Comparison of ENCODE assay signal across 11 mouse cellular contexts in the genomic region with DNA sequence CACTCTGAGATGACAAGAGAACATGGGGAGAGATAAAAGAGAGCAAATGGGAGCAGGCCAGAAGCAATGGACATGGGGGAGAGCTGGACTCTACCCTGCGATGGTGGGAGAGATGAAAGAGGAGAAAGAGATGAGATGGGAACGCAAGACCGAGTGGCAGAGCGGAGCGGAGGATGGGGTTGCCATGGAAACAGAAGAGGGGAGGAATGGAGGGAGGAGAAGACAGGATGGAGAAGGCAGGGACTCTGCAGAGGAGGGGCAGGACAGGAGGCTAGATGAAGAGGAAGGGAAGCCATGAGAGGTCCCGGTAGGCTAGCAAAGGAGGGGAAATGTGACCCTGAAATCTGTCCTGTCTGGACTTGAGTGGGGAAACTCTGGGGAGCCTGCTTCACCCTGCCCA. TPM values are rescaled to one million over a fixed set of nuclear protein-coding genes. Genes with fewer than 3 reads are reported as not detected.
DNase-seq lines count a peak whose midpoint lies in the region; ATAC-seq and TF ChIP-seq lines count a peak whose summit lies in the region.
"Had no signal": no experiment of that assay in that cellular context is flagged by ENCODE, and none has a peak within 500 bp of the region (broad histone marks: within the 10 kb centered on the region; RNA-seq: fewer than 3 reads in every experiment).

No protein-coding gene starts in this region.

- peak; percentile 59 to 80 for DNase-seq in layer of hippocampus, adult 2 months (ENCODE audit: low spot score in 2 of 2)
- no peak for DNase-seq in layer of hippocampus, adult 9-10 months (ENCODE audit: low spot score)
- peak; percentile 53 to 61 for DNase-seq in left cerebral cortex, adult 2 months (ENCODE audit: extremely low spot score in 1 of 2, low spot score in 2 of 2)
- DNase-seq in right cerebral cortex, postnatal 10 days (ENCODE audit: low spot score in 2 of 2), result peak; percentile 81 to 86
- no peak for DNase-seq in thymus, postnatal 10 days (ENCODE audit: low spot score in 2 of 2)
- DNase-seq in kidney, adult 8-10 months, result no peak
- DNase-seq in natural killer cell, adult 2 months (ENCODE audit: low spot score in 2 of 2), result no peak
- DNase-seq: adrenal gland, postnatal 25 days; heart, adult 11 months had no signal

- no peak overlapping the region; the same call in 1 of the 2 replicates for H3K4me2 ChIP-seq in forebrain, embryonic 15.5 days (replicated peaks)

- H3K4me3 ChIP-seq in layer of hippocampus, adult 2 months, result no peak overlapping the region; the same call in 1 of the 2 replicates
- H3K4me3 ChIP-seq in forebrain, embryonic 15.5 days, result no peak overlapping the region
- H3K4me3 ChIP-seq in left cerebral cortex, adult 2 months, result no peak overlapping the region

- no peak overlapping the region for H3K9ac ChIP-seq in forebrain, embryonic 15.5 days (replicated peaks)
- H3K9ac ChIP-seq: liver, embryonic 14.5 days had no signal

- ATAC-seq in forebrain, embryonic 15.5 days (replicated peaks), result peak; percentile 42

- H3K36me3 ChIP-seq in forebrain, embryonic 15.5 days, result no peaks in the 10 kb centered on the region

- intact Hi-C loops in left cerebral cortex, adult 2 months (cut with DNase I), result no loop called here

- H3K4me1 ChIP-seq in forebrain, embryonic 15.5 days, result peaks cover 74% of the 10 kb centered on the region

- H3K9me3 ChIP-seq in forebrain, embryonic 15.5 days, result no peaks in the 10 kb centered on the region

- H3K27me3 ChIP-seq in forebrain, embryonic 15.5 days, result no peaks in the 10 kb centered on the region

- H3K27ac ChIP-seq in layer of hippocampus, adult 2 months, result peak overlapping the region; percentile 68
- H3K27ac ChIP-seq in forebrain, embryonic 15.5 days (replicated peaks), result no peak overlapping the region; the same call in 1 of the 2 replicates
- peak overlapping the region; percentile 77 for H3K27ac ChIP-seq in left cerebral cortex, adult 2 months
- H3K27ac ChIP-seq: liver, embryonic 14.5 days had no signal

- whole genome bisulfite sequencing in forebrain, embryonic 15.5 days, result 27% methylated on average over 6 of the region's 6 CpGs

- no peak for TF ChIP-seq CTCF in layer of hippocampus, adult 2 months (conservative IDR thresholded peaks at IDR 0.05)
- no peak for TF ChIP-seq CTCF in left cerebral cortex, adult 2 months (IDR thresholded peaks at IDR 0.05)

RNA-seq across cellular contexts. Expression of a gene that starts 42.9 kb away (rescaled TPM):
- total RNA-seq in layer of hippocampus, adult 2 months (2021), result 10 to 100 TPM; 63.8 to 69.8 TPM
- 299 and 300 TPM in 2 replicates for polyA plus RNA-seq in forebrain, embryonic 15.5 days (2015; fragmentation: Nextera tagmentation; extraction: Ambion mirVana)
- 10 to 100 TPM; 53.9 to 67.1 TPM for total RNA-seq in left cerebral cortex, adult 2 months (2021)

RNA-seq across cellular contexts. Expression of a gene that starts 47.7 kb away (rescaled TPM):
- 10 to 100 TPM; 21.4 to 27.3 TPM for total RNA-seq in layer of hippocampus, adult 2 months (2021)
- 21.1 and 22.1 TPM in 2 replicates for polyA plus RNA-seq in forebrain, embryonic 15.5 days (2015; fragmentation: Nextera tagmentation; extraction: Ambion mirVana)
- total RNA-seq in left cerebral cortex, adult 2 months (2021), result 10 to 100 TPM; 18.9 to 21.7 TPM

Comparison
In these comparisons a context has a peak if more than half of its experiments do, and no peak if none do; other contexts are left out.
1. DNase-seq: peak in layer of hippocampus, adult 2 months (2 of 2), left cerebral cortex, adult 2 months (2 of 2) and right cerebral cortex, postnatal 10 days (2 of 2); none in layer of hippocampus, adult 9-10 months (single experiment), thymus, postnatal 10 days (0 of 2), kidney, adult 8-10 months (0 of 2) and natural killer cell, adult 2 months (0 of 2).